Comparison of ENCODE assay signal across 8 mouse cellular contexts in genomic region chr11:115381743-115382539, GRCm38 (mm10). TPM values are rescaled to one million over a fixed set of nuclear protein-coding genes. Genes with fewer than 3 reads are reported as not detected.
DNase-seq lines count a peak whose midpoint lies in the region; ATAC-seq and TF ChIP-seq lines count a peak whose summit lies in the region.

Gene Cdr2l, plus strand, starts transcription at chr11:115381916.

- ATAC-seq in heart, embryonic 13.5 days (ENCODE audit: extremely low read depth, insufficient number of reproducible peaks, low FRiP score, low TSS enrichment): peak; percentile 71; the same call in 1 of the 2 replicates
- peak; percentile 85 for ATAC-seq in kidney, postnatal 0 days (replicated peaks; ENCODE audit: low FRiP score, low read depth)
- peak; percentile 71 for ATAC-seq in liver, embryonic 11.5 days (replicated peaks; ENCODE audit: low FRiP score)
- peak; percentile 90 for ATAC-seq in neural tube, embryonic 11.5 days (ENCODE audit: insufficient read depth, low FRiP score, low TSS enrichment)

- WGBS in bone marrow, adult 2 months: 2% methylated on average over 76 of the region's 76 CpGs
- WGBS in forebrain, embryonic 10.5 days: under 1% methylated on average over 75 of the region's 76 CpGs
- under 1% methylated on average over 76 of the region's 76 CpGs for WGBS in heart, embryonic 13.5 days
- WGBS in kidney, postnatal 0 days: under 1% methylated on average over 62 of the region's 76 CpGs
- WGBS in liver, embryonic 11.5 days: 1% methylated on average over 75 of the region's 76 CpGs
- under 1% methylated on average over 75 of the region's 76 CpGs for WGBS in neural tube, embryonic 11.5 days

- peak within 1 kb of the TSS; percentile 16; the same call in 1 of the 2 replicates for H3K27ac ChIP-seq in bone marrow, adult 2 months (ENCODE audit: control insufficient read depth, insufficient read depth, low read depth, low read length, poor library complexity)
- H3K27ac ChIP-seq in forebrain, embryonic 10.5 days: peak within 1 kb of the TSS; percentile 98
- H3K27ac ChIP-seq in heart, embryonic 13.5 days (replicated peaks): peak within 1 kb of the TSS; percentile 65
- H3K27ac ChIP-seq in kidney, postnatal 0 days: peak within 1 kb of the TSS; percentile 73
- no peak within 1 kb of the TSS for H3K27ac ChIP-seq in liver, embryonic 11.5 days (ENCODE audit: low read depth, low read length)
- H3K27ac ChIP-seq in neural tube, embryonic 11.5 days (ENCODE audit: low read depth, low read length): peak within 1 kb of the TSS; percentile 90

- no peak for TF ChIP-seq CTCF in bone marrow, adult 2 months (IDR thresholded peaks at IDR 0.05; ENCODE audit: control insufficient read depth, insufficient read depth, low read length)
- TF ChIP-seq CTCF in kidney, postnatal 0 days (IDR thresholded peaks at IDR 0.05; ENCODE audit: low read depth): no peak

- no peak; the same call in 1 of the 2 replicates for TF ChIP-seq POLR2A in bone marrow, adult 2 months (IDR thresholded peaks at IDR 0.05; ENCODE audit: borderline replicate concordance, control insufficient read depth, low read depth, low read length)

- peaks cover 6% of the 10 kb centered on the region; the same call in 1 of the 2 replicates for H3K9me3 ChIP-seq in forebrain, embryonic 10.5 days
- H3K9me3 ChIP-seq in heart, embryonic 13.5 days: no peaks in the 10 kb centered on the region; the same call in 1 of the 2 replicates
- H3K9me3 ChIP-seq in kidney, postnatal 0 days (replicated peaks; ENCODE audit: low read length): no peaks in the 10 kb centered on the region
- no peaks in the 10 kb centered on the region for H3K9me3 ChIP-seq in liver, embryonic 11.5 days (ENCODE audit: control insufficient read depth, low read length)
- H3K9me3 ChIP-seq in neural tube, embryonic 11.5 days (ENCODE audit: control insufficient read depth, low read length): no peaks in the 10 kb centered on the region

- H3K4me2 ChIP-seq in heart, embryonic 13.5 days: peak within 1 kb of the TSS; percentile 83
- peak within 1 kb of the TSS; percentile 82 for H3K4me2 ChIP-seq in kidney, postnatal 0 days (ENCODE audit: low read length)
- peak within 1 kb of the TSS; percentile 73 for H3K4me2 ChIP-seq in liver, embryonic 11.5 days
- H3K4me2 ChIP-seq in neural tube, embryonic 11.5 days (ENCODE audit: low read depth): peak within 1 kb of the TSS; percentile 87

- H3K9ac ChIP-seq in heart, embryonic 13.5 days: peak within 1 kb of the TSS; percentile 89
- H3K9ac ChIP-seq in kidney, postnatal 0 days (ENCODE audit: low read depth, low read length): peak within 1 kb of the TSS; percentile 78
- H3K9ac ChIP-seq in liver, embryonic 11.5 days (ENCODE audit: low read depth, low read length): peak within 1 kb of the TSS; percentile 59
- peak within 1 kb of the TSS; percentile 96 for H3K9ac ChIP-seq in neural tube, embryonic 11.5 days (ENCODE audit: low read length)

- H3K4me1 ChIP-seq in bone marrow, adult 2 months (ENCODE audit: control insufficient read depth, insufficient read depth, low read length): no peaks in the 10 kb centered on the region
- peaks cover 51% of the 10 kb centered on the region for H3K4me1 ChIP-seq in forebrain, embryonic 10.5 days
- peaks cover 33% of the 10 kb centered on the region for H3K4me1 ChIP-seq in heart, embryonic 13.5 days
- peaks cover 25% of the 10 kb centered on the region; the same call in 1 of the 2 replicates for H3K4me1 ChIP-seq in kidney, postnatal 0 days (replicated peaks; ENCODE audit: insufficient read depth, low read length)
- peaks cover 7% of the 10 kb centered on the region for H3K4me1 ChIP-seq in liver, embryonic 11.5 days (replicated peaks; ENCODE audit: control insufficient read depth, insufficient read depth, low read length)
- H3K4me1 ChIP-seq in neural tube, embryonic 11.5 days (ENCODE audit: control insufficient read depth, insufficient read depth, low read length): peaks cover 22% of the 10 kb centered on the region

- peak; percentile 27 to 30 for DNase-seq in B cell, adult 2 months
- DNase-seq in forebrain, embryonic 10.5 days (ENCODE audit: extremely low spot score, low spot score): peak; percentile 90
- peak; percentile 98 for DNase-seq in kidney, postnatal 0 days (ENCODE audit: low spot score)
- DNase-seq in liver, embryonic 11.5 days (ENCODE audit: low spot score): peak; percentile 81
- peak; percentile 93 for DNase-seq in neural tube, embryonic 11.5 days (ENCODE audit: low spot score)
- peak; percentile 52 to 53 for DNase-seq in thymus, adult 18-20 months

- peaks cover 17% of the 10 kb centered on the region; the same call in 1 of the 2 replicates for H3K36me3 ChIP-seq in forebrain, embryonic 10.5 days (replicated peaks)
- H3K36me3 ChIP-seq in heart, embryonic 13.5 days: no peaks in the 10 kb centered on the region
- no peaks in the 10 kb centered on the region for H3K36me3 ChIP-seq in kidney, postnatal 0 days (ENCODE audit: insufficient read depth, low read length)
- no peaks in the 10 kb centered on the region for H3K36me3 ChIP-seq in liver, embryonic 11.5 days (ENCODE audit: control insufficient read depth, insufficient read depth, low read length)
- H3K36me3 ChIP-seq in neural tube, embryonic 11.5 days (ENCODE audit: control insufficient read depth, insufficient read depth, low read length): no peaks in the 10 kb centered on the region

- H3K4me3 ChIP-seq in bone marrow, adult 2 months (replicated peaks; ENCODE audit: control insufficient read depth, low read depth, low read length): no peak within 1 kb of the TSS
- H3K4me3 ChIP-seq in forebrain, embryonic 10.5 days: peak within 1 kb of the TSS; percentile 95
- peak within 1 kb of the TSS; percentile 72 for H3K4me3 ChIP-seq in heart, embryonic 13.5 days
- peak within 1 kb of the TSS; percentile 74 for H3K4me3 ChIP-seq in kidney, postnatal 0 days (replicated peaks; ENCODE audit: low read depth, low read length)
- H3K4me3 ChIP-seq in liver, embryonic 11.5 days (ENCODE audit: low read depth, low read length): peak within 1 kb of the TSS; percentile 63
- H3K4me3 ChIP-seq in neural tube, embryonic 11.5 days (ENCODE audit: low read depth, low read length): peak within 1 kb of the TSS; percentile 82

- H3K27me3 ChIP-seq in forebrain, embryonic 10.5 days (ENCODE audit: poor library complexity, severe bottlenecking): 0 out of 2 replicates have a peak, but pooled peaks cover under 1% of the 10 kb centered on the region
- peaks cover 31% of the 10 kb centered on the region for H3K27me3 ChIP-seq in heart, embryonic 13.5 days (replicated peaks)
- no peaks in the 10 kb centered on the region for H3K27me3 ChIP-seq in kidney, postnatal 0 days (ENCODE audit: insufficient read depth, low read length)
- H3K27me3 ChIP-seq in liver, embryonic 11.5 days (replicated peaks; ENCODE audit: control insufficient read depth, insufficient read depth, low read length): peaks cover 38% of the 10 kb centered on the region
- H3K27me3 ChIP-seq in neural tube, embryonic 11.5 days (ENCODE audit: control insufficient read depth, insufficient read depth, low read length): no peaks in the 10 kb centered on the region

RNA-seq across cellular contexts. Expression of gene Cdr2l, which starts in this region (rescaled TPM):
- polyA plus RNA-seq in bone marrow, adult 2 months (2011; ENCODE audit: insufficient read depth, insufficient read length, low replicate concordance, missing spikeins): 1.4 and 3.1 TPM in 2 replicates
- 21.1 and 21.8 TPM in 2 replicates for polyA plus RNA-seq in forebrain, embryonic 10.5 days (2016; fragmentation: Nextera tagmentation; extraction: Ambion mirVana)
- polyA plus RNA-seq in heart, embryonic 13.5 days (2015; fragmentation: Nextera tagmentation; extraction: Ambion mirVana): 6.7 and 7.4 TPM in 2 replicates
- polyA plus RNA-seq in kidney, postnatal 0 days (2015; fragmentation: Nextera tagmentation; extraction: Ambion mirVana): 7.6 and 7.8 TPM in 2 replicates
- 6.2 and 6.9 TPM in 2 replicates for polyA plus RNA-seq in liver, embryonic 11.5 days (2014; fragmentation: Nextera tagmentation; extraction: Ambion mirVana)
- polyA plus RNA-seq in neural tube, embryonic 11.5 days (2014; fragmentation: Nextera tagmentation; extraction: Ambion mirVana): 18.1 and 18.5 TPM in 2 replicates

Comparison
In these comparisons a context has a peak if more than half of its experiments do, and no peak if none do; other contexts are left out.
1. DNase-seq: peak in every context shown above with its lines; median percentile 98 in kidney, postnatal 0 days; 93 in neural tube, embryonic 11.5 days; 90 in forebrain, embryonic 10.5 days; 81 in liver, embryonic 11.5 days; 52 in thymus, adult 18-20 months; 28 in B cell, adult 2 months.